Mouse (Mus musculus) frontal cortex, postnatal 14 days (tissue): ENCODE results near the gene Safb2.
A peak's percentile ranks its signal among the peaks of the same experiment; 100 is the strongest.

Experiments
- DNase-seq, 2 experiments: peaks; one replicate each; pipeline ENCODE4 v3.0.0; 2022; ENCODE audit warnings: low spot score in 2 of 2

Safb2 gene

DNA sequence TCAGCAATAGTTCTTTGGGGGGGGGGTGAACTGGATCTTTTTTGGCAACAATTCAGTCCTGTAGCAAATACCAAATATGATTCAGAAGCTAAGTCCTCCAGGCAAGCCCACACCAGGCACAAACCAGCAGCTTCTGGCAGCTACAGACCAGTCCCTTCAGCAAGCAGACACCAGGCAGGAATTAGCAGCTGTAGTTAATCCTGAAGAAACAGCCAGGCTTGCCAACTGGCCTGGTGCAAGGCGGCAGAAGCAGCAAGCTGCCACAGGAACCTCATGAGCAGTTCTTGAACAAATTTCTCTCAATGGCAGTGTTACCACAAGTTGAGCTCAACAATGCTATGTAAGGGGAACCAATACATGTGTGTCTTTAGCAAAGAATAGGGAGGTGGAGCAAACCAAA is 61.6 kb downstream of the Safb2 start:
- peak in 1 of 2 experiments; percentile 1 for DNase-seq

DNA sequence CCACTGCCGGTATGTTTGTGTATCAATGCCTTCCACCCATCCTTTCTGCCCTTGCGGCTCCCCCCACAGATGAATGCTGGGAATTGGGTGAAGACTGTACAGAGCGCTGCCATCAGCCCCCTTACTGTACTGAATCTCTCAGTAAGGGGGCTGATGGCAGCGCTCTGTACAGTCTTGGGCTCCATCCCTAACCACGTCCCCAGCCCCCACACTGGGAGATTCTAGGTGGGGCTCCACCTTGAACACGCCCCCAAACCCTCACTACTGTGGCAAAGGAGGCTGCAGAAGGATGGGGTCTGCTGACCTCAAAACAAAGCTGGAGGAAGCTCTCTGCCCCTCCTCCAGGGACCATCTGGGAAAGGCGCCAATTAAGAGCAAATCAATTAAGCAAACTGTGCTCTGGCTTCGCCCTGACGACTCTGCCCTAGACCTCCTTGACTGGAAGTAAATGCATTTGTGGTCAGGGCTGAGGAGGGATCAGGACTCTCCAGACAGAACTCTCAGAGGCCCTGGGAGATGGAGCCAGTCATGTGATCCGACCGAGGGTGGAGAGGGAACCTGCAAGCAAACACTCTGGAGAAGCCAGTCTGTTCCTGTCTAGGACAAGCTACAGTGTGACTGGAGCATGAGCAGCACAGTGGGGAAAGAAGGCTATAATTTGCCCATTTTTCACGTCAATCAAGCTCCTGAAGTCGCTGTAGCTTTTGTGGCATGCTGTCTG is 68.5 kb downstream of the Safb2 start:
- no peak for DNase-seq

DNA sequence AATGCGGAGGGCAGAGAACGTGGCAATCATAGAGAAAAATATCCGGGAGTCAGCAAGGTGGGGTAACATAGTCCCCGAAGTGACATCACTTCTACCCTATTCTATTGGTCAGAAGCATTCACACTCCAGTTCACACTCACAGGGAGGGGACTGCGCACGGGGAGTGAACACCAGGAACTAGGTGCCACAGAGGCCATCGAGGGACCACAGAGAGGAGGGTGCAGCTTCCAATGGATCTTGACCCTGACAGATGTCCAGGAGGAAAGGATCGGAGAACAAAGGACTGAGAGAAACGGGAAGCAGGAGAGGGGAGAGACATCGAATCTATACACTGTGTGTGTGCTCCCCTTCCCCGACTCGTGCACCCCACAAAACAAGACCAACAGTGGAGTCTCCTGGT is 69.5 kb downstream of the Safb2 start:
- no peak for DNase-seq

DNA sequence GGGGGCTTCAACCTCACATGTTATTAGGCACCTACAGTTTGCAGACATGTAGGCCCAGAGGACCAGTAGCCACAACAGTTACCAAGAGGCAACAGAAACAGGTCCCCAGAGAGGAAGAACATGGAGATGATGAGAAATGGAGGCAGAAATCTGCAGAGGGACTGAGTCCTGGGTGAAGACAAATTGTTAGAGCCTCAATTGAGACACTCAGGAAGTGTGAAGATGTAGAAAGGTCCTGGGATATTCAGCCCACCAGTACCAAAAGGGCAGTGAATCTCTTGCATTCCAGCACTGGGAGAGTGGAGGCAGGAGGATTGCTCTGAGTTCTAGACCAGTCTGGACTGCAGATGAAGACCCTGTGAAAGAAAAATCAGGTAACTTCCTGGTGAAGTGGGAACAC is 70.1 kb downstream of the Safb2 start:
- DNase-seq, result no peak

DNA sequence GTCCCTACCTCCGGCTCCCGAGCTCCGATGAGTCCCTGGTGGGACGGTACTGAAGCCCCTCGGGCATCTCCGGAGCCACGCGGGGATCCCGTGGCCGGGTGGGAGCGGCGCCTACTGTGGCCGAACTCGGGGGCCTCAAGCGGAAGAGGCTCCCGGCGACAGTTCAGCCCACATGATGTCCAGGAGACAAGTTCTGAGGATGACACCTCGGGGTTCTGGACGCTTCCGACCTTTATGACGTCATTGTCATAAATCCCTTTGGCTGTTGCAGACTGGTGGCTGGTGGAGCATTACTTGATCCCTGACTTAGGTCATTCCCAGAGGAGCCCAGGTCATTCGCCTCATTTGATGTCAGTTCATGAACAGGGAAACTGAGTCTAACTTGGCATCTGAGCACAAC is 72.1 kb downstream of the Safb2 start, which contains the start of gene Znrf4:
TSS of gene Znrf4 (minus strand) at position 122 of the 400 bp plus-strand sequence.
- DNase-seq, result no peak

DNA sequence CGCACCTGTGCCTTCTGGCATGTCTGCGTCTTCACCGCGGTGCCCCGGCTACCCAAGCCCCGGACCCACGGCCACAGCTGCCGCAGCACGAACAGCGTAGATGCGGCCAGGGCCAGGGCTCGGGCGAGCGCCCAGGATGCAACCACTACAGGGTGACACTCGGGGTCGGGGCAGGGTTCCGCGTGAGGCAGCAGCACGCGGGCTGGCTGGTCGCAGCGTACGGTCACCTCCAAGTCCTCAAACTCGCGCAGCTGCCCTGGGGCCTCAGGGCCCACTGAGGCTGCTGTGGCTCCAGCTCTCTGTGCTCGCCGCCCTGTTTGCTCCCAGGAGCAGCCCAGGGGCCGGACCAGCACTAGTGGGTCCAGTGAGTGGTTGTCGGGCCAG is 72.7 kb downstream of the Safb2 start:
- DNase-seq, result no peak

DNA sequence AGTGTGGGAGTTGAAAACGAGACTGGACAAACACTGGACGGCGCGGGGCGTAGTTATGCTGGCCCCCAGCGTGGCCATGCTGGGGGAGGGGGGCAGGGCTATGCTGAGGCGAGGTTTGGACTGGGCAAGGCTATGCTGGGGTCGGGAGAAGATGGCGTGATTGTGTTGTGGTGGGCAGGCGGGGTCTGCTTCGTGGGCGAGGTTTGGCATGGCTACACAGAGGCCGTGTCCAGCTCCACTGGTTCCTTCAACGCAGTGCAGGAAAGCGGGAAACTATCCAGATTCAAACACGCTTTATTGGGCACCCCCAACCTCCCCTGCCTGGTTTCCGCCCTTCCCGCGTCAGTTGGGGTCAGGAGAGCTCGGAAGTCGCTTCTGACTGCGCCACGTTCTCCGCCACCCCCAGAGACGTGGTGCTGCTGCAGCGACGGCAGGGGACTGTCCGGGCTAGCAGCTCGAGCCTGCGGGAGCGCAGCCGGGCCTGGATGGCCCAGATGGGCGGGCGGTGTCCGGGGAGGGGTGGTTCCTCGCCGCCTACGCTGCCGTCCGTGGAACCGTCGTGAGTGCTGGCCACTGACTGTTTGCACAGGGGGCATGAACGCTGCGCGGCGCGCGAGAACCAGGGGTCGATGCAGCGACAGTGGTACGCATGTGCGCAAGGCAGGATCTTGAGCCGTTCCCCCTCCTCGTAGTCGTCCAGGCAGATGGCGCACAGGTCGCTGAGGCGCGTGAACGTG is 73.2 kb downstream of the Safb2 start:
- DNase-seq, result no peak
